Comparison of ENCODE assay signal across 17 mouse cellular contexts in genomic region chr11:49083146-49083545, GRCm38 (mm10). TPM values are rescaled to one million over a fixed set of nuclear protein-coding genes. Genes with fewer than 3 reads are reported as not detected.
A peak's percentile ranks its signal among the peaks of the same experiment; 100 is the strongest.
DNase-seq lines count a peak whose midpoint lies in the region; ATAC-seq and TF ChIP-seq lines count a peak whose summit lies in the region.
"Had no signal": no experiment of that assay in that cellular context is flagged by ENCODE, and none has a peak within 500 bp of the region (broad histone marks: within the 10 kb centered on the region; RNA-seq: fewer than 3 reads in every experiment).

No protein-coding gene starts in this region.

- peaks cover 14% of the 10 kb centered on the region for H3K36me3 ChIP-seq in heart, adult 2 months (ENCODE audit: control insufficient read depth, insufficient read depth, low read length)
- H3K36me3 ChIP-seq in megakaryocyte, embryonic 14.5 days (replicated peaks; ENCODE audit: low read length) = peaks cover 34% of the 10 kb centered on the region
- H3K36me3 ChIP-seq: hindbrain, embryonic 12.5 days; lung, embryonic 15.5 days had no signal

- H3K4me3 ChIP-seq in heart, adult 2 months = no peak overlapping the region
- H3K4me3 ChIP-seq in megakaryocyte, embryonic 14.5 days (replicated peaks) = peak overlapping the region; percentile 11
- H3K4me3 ChIP-seq: erythroblast, embryonic 14.5 days; hindbrain, embryonic 12.5 days; lung, embryonic 15.5 days had no signal

- no peaks in the 10 kb centered on the region for H3K9me3 ChIP-seq in megakaryocyte, embryonic 14.5 days
- H3K9me3 ChIP-seq: hindbrain, embryonic 12.5 days; lung, embryonic 15.5 days had no signal

- peaks cover 28% of the 10 kb centered on the region for H3K4me1 ChIP-seq in heart, adult 2 months (ENCODE audit: control insufficient read depth, insufficient read depth, low read length)
- H3K4me1 ChIP-seq in megakaryocyte, embryonic 14.5 days = peaks cover 96% of the 10 kb centered on the region

- H3K9ac ChIP-seq in heart, adult 2 months (ENCODE audit: low read depth, low read length) = no peak overlapping the region
- H3K9ac ChIP-seq: hindbrain, embryonic 12.5 days; lung, embryonic 15.5 days had no signal

- DNase-seq in heart, adult 2 months = no peak
- DNase-seq in heart, postnatal 14 days = no peak
- DNase-seq in thymus, postnatal 36 days = no peak
- DNase-seq in adrenal gland, postnatal 4 days (ENCODE audit: low spot score in 2 of 2) = no peak
- DNase-seq: embryo, embryonic 11 days; layer of hippocampus, postnatal 36 days; spleen, adult 18-20 months; thymus, postnatal 4 days had no signal

- H3K27me3 ChIP-seq in heart, adult 2 months (ENCODE audit: control insufficient read depth, insufficient read depth, low read length) = no peaks in the 10 kb centered on the region
- no peaks in the 10 kb centered on the region for H3K27me3 ChIP-seq in megakaryocyte, embryonic 14.5 days (replicated peaks)
- H3K27me3 ChIP-seq: hindbrain, embryonic 12.5 days; lung, embryonic 15.5 days had no signal

- intact Hi-C loops in heart, adult 2 months (cut with DNase I) = no loop called here
- intact Hi-C loops in heart, postnatal 14 days (cut with DNase I) = no loop called here

- ATAC-seq in megakaryocyte, adult 5-6 weeks (ENCODE audit: poor library complexity, severe bottlenecking) = no peak; the same call in 1 of the 2 replicates
- ATAC-seq in inflammation-experienced regulatory T-cells, adult 6 months = peak; percentile 19
- peak; percentile 31; the same call in 1 of the 2 replicates for ATAC-seq in neutrophil, adult 5-6 weeks (ENCODE audit: extremely low read depth, insufficient number of reproducible peaks, low FRiP score, poor library complexity, severe bottlenecking)
- ATAC-seq: midbrain, embryonic 16.5 days had no signal

- TF ChIP-seq CTCF in heart, adult 2 months (IDR thresholded peaks at IDR 0.05) = no peak

- no peak for TF ChIP-seq POLR2A in heart, adult 2 months (IDR thresholded peaks at IDR 0.05; ENCODE audit: insufficient read depth, low read depth, low read length)

- H3K27ac ChIP-seq in heart, adult 2 months = peak overlapping the region; percentile 34; the same call in 1 of the 2 replicates
- H3K27ac ChIP-seq: hindbrain, embryonic 12.5 days; lung, embryonic 15.5 days had no signal

- H3K79me2 ChIP-seq in heart, adult 2 months (replicated peaks; ENCODE audit: control insufficient read depth, insufficient read depth, low read length) = no peaks in the 10 kb centered on the region

- WGBS in heart, adult 2 months = 64% methylated on average over 1 of the region's 1 CpGs

- TF ChIP-seq EP300 in heart, adult 2 months (IDR thresholded peaks at IDR 0.05; ENCODE audit: insufficient read depth, low read depth, low read length) = no peak

RNA-seq across cellular contexts. Expression of gene Ifi47, which starts 6.8 kb away (rescaled TPM):
- 1 to 10 TPM; 2.5 to 3.3 TPM for total RNA-seq in heart, adult 2 months (2021)
- 2.6 and 3.3 TPM in 2 replicates for polyA plus RNA-seq in heart, adult 2 months (2012; rRNA removed)
- 1 to 10 TPM; 2.4 to 3.4 TPM for total RNA-seq in heart, postnatal 14 days (2021)
- polyA plus RNA-seq in megakaryocyte, embryonic 14.5 days (2012; ENCODE audit: insufficient read depth, low replicate concordance) = 6.0 and 6.4 TPM in 2 replicates
- total RNA-seq in megakaryocyte, adult 5-6 weeks (2015) = 92.4 and 108 TPM in 2 replicates
- total RNA-seq in megakaryocyte, adult 5-6 weeks (2017) = 39.4 and 46.3 TPM in 2 replicates
- 100 to 1,000 TPM; 364 to 477 (median 416) TPM for polyA plus RNA-seq in inflammation-experienced regulatory T-cells, adult 6 months (2017; shearing (Covaris generic))
- 36.2 and 38.1 TPM in 2 replicates for total RNA-seq in neutrophil, adult 5-6 weeks (2017)
- 1 to 10 TPM; 3.3 to 6.7 TPM for total RNA-seq in adrenal gland, postnatal 4 days (2021)
- polyA plus RNA-seq: erythroblast, embryonic 14.5 days had no signal

RNA-seq across cellular contexts. Expression of gene Tgtp2, which starts 19.1 kb away (rescaled TPM):
- 1 to 10 TPM; 1.2 to 6.9 TPM for total RNA-seq in heart, adult 2 months (2021)
- 7.2 and 10.3 TPM in 2 replicates for polyA plus RNA-seq in heart, adult 2 months (2012; rRNA removed)
- under 1 TPM; 0.14 to 0.46 TPM for total RNA-seq in heart, postnatal 14 days (2021)
- polyA plus RNA-seq in megakaryocyte, embryonic 14.5 days (2012; ENCODE audit: insufficient read depth, low replicate concordance) = 0.45 TPM in 1 of 2 replicates, not detected in the other
- total RNA-seq in megakaryocyte, adult 5-6 weeks (2015) = 12.4 and 17.6 TPM in 2 replicates
- total RNA-seq in megakaryocyte, adult 5-6 weeks (2017) = 30.2 and 39.3 TPM in 2 replicates
- polyA plus RNA-seq in inflammation-experienced regulatory T-cells, adult 6 months (2017; shearing (Covaris generic)) = 100 to 1,000 TPM; 344 to 542 (median 352) TPM
- 76.6 and 92.3 TPM in 2 replicates for total RNA-seq in neutrophil, adult 5-6 weeks (2017)
- total RNA-seq in adrenal gland, postnatal 4 days (2021) = 1 to 10 TPM in 1 of 2 experiments, not detected in 1; 1.2 TPM
- polyA plus RNA-seq: erythroblast, embryonic 14.5 days; hindbrain, embryonic 12.5 days; kidney, embryonic 14.5 days; midbrain, embryonic 16.5 days had no signal

RNA-seq across cellular contexts. Expression of gene Olfr1396, which starts 31.5 kb away (rescaled TPM):
- 1 to 10 TPM in 1 of 2 experiments, under 1 TPM in 1; 0.97 to 1.4 TPM for total RNA-seq in heart, adult 2 months (2021)
- polyA plus RNA-seq in heart, adult 2 months (2012; rRNA removed) = 4.4 and 9.7 TPM in 2 replicates
- total RNA-seq in heart, postnatal 14 days (2021) = 1 to 10 TPM; 1.2 to 1.4 TPM
- polyA plus RNA-seq in megakaryocyte, embryonic 14.5 days (2012; ENCODE audit: insufficient read depth, low replicate concordance) = not detected in 2 replicates
- not detected in 2 replicates for total RNA-seq in megakaryocyte, adult 5-6 weeks (2015)
- total RNA-seq in megakaryocyte, adult 5-6 weeks (2017) = not detected in 2 replicates
- polyA plus RNA-seq in inflammation-experienced regulatory T-cells, adult 6 months (2017; shearing (Covaris generic)) = under 1 TPM in 2 of 3 experiments, not detected in 1; 0.67 to 0.74 TPM
- not detected in 2 replicates for total RNA-seq in neutrophil, adult 5-6 weeks (2017)
- under 1 TPM; 0.25 TPM for total RNA-seq in adrenal gland, postnatal 4 days (2021)
- total RNA-seq: layer of hippocampus, postnatal 36 days had no signal
- polyA plus RNA-seq: erythroblast, embryonic 14.5 days; hindbrain, embryonic 12.5 days; kidney, embryonic 14.5 days; lung, embryonic 15.5 days; midbrain, embryonic 16.5 days had no signal

RNA-seq across cellular contexts. Expression of gene 9930111J21Rik2, which starts 32.1 kb away (rescaled TPM):
- 1 to 10 TPM; 5.5 to 7.1 TPM for total RNA-seq in heart, adult 2 months (2021)
- polyA plus RNA-seq in heart, adult 2 months (2012; rRNA removed) = 1.9 and 4.9 TPM in 2 replicates
- total RNA-seq in heart, postnatal 14 days (2021) = 1 to 10 TPM; 5.2 to 6.6 TPM
- polyA plus RNA-seq in megakaryocyte, embryonic 14.5 days (2012; ENCODE audit: insufficient read depth, low replicate concordance) = 0.57 TPM in 1 of 2 replicates, not detected in the other
- 180 and 184 TPM in 2 replicates for total RNA-seq in megakaryocyte, adult 5-6 weeks (2015)
- 161 and 172 TPM in 2 replicates for total RNA-seq in megakaryocyte, adult 5-6 weeks (2017)
- polyA plus RNA-seq in inflammation-experienced regulatory T-cells, adult 6 months (2017; shearing (Covaris generic)) = 100 to 1,000 TPM; 118 to 148 (median 136) TPM
- total RNA-seq in neutrophil, adult 5-6 weeks (2017) = 335 and 370 TPM in 2 replicates
- 1 to 10 TPM; 1.6 to 2.8 TPM for total RNA-seq in adrenal gland, postnatal 4 days (2021)
- polyA plus RNA-seq: erythroblast, embryonic 14.5 days had no signal

RNA-seq across cellular contexts. Expression of gene Olfr1395, which starts 58.9 kb away (rescaled TPM):
- not detected for total RNA-seq in heart, adult 2 months (2021)
- polyA plus RNA-seq in heart, adult 2 months (2012; rRNA removed) = 0.12 TPM in 1 of 2 replicates, not detected in the other
- total RNA-seq in heart, postnatal 14 days (2021) = not detected
- polyA plus RNA-seq in megakaryocyte, embryonic 14.5 days (2012; ENCODE audit: insufficient read depth, low replicate concordance) = not detected in 2 replicates
- not detected in 2 replicates for total RNA-seq in megakaryocyte, adult 5-6 weeks (2015)
- not detected in 2 replicates for total RNA-seq in megakaryocyte, adult 5-6 weeks (2017)
- not detected for polyA plus RNA-seq in inflammation-experienced regulatory T-cells, adult 6 months (2017; shearing (Covaris generic))
- total RNA-seq in neutrophil, adult 5-6 weeks (2017) = not detected in 2 replicates
- not detected for total RNA-seq in adrenal gland, postnatal 4 days (2021)
- total RNA-seq: layer of hippocampus, postnatal 36 days had no signal
- polyA plus RNA-seq: erythroblast, embryonic 14.5 days; hindbrain, embryonic 12.5 days; kidney, embryonic 14.5 days; lung, embryonic 15.5 days; midbrain, embryonic 16.5 days had no signal
